In the genomic region with DNA sequence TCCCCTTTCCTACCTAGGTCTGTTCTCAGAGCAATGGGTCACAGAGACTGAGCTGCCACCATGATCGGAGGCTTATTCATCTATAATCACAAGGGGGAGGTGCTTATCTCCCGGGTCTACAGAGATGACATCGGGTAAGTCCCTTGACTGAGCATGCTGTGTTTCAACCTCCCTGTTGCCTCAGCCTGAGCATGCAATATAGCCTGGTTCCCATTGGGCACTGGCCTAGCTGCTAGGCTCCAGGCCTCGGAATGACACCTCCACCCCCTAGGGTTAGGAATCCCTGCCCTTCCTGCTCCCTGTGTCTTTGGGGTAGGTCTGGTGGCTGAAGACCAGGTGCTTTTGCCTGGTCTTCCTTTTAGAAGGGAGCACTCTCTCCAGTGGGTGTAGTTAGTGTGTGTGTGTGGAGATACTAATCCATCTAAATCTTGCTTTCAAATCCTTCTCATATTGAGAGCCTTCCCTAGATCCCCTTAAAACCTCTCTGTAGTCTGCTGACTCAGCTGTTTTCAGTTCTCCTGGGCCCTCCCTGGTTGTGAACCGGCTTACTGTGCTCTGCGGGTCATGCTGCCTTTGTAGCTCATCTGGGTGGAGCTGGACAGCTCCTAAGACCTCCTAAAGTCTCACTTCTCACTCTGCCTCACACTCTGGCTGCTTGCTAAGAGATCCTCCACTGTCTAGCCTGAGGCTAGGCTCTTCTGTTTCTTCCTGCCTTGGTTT, we compare ENCODE assay signal across 8 mouse cellular contexts. TPM values are rescaled to one million over a fixed set of nuclear protein-coding genes. Genes with fewer than 3 reads are reported as not detected.
DNase-seq lines count a peak whose midpoint lies in the region; ATAC-seq lines count a peak whose summit lies in the region.

No protein-coding gene starts in this region.

- peak overlapping the region; percentile 95 for H3K4me3 ChIP-seq in kidney, embryonic 15.5 days (replicated peaks)
- H3K4me3 ChIP-seq in embryonic facial prominence, embryonic 11.5 days (ENCODE audit: low read depth, low read length): no peak overlapping the region
- peak overlapping the region; percentile 84 for H3K4me3 ChIP-seq in intestine, embryonic 16.5 days (ENCODE audit: low read length)
- H3K4me3 ChIP-seq in neural tube, embryonic 13.5 days: peak overlapping the region; percentile 86

- no peak for DNase-seq in kidney, adult 18-20 months
- no peak for DNase-seq in embryonic facial prominence, embryonic 11.5 days (ENCODE audit: low spot score)
- DNase-seq in cerebellum, adult 11 months: no peak
- no peak for DNase-seq in MN1 (ENCODE audit: low spot score)

- peak overlapping the region; percentile 96; the same call in 1 of the 2 replicates for H3K9ac ChIP-seq in kidney, embryonic 15.5 days
- peak overlapping the region; percentile 33 for H3K9ac ChIP-seq in embryonic facial prominence, embryonic 11.5 days (replicated peaks; ENCODE audit: low read length)
- peak overlapping the region; percentile 48 for H3K9ac ChIP-seq in intestine, embryonic 16.5 days (ENCODE audit: low read depth, low read length)
- H3K9ac ChIP-seq in neural tube, embryonic 13.5 days: peak overlapping the region; percentile 97

- peak overlapping the region; percentile 81 for H3K4me2 ChIP-seq in kidney, embryonic 15.5 days
- peak overlapping the region; percentile 5 for H3K4me2 ChIP-seq in embryonic facial prominence, embryonic 11.5 days (ENCODE audit: low read depth, low read length)
- H3K4me2 ChIP-seq in intestine, embryonic 16.5 days (ENCODE audit: low read depth, low read length): peak overlapping the region; percentile 69
- H3K4me2 ChIP-seq in neural tube, embryonic 13.5 days: peak overlapping the region; percentile 88

- H3K27me3 ChIP-seq in kidney, embryonic 15.5 days: no peaks in the 10 kb centered on the region
- no peaks in the 10 kb centered on the region for H3K27me3 ChIP-seq in embryonic facial prominence, embryonic 11.5 days (ENCODE audit: control insufficient read depth, insufficient read depth, low read length)
- H3K27me3 ChIP-seq in intestine, embryonic 16.5 days (replicated peaks; ENCODE audit: control insufficient read depth, insufficient read depth, low read length): no peaks in the 10 kb centered on the region
- H3K27me3 ChIP-seq in neural tube, embryonic 13.5 days: no peaks in the 10 kb centered on the region

- peak overlapping the region; percentile 81 for H3K27ac ChIP-seq in kidney, embryonic 15.5 days
- no peak overlapping the region for H3K27ac ChIP-seq in embryonic facial prominence, embryonic 11.5 days (replicated peaks; ENCODE audit: low read depth, low read length)
- no peak overlapping the region for H3K27ac ChIP-seq in intestine, embryonic 16.5 days (ENCODE audit: low read length)
- H3K27ac ChIP-seq in neural tube, embryonic 13.5 days (replicated peaks): no peak overlapping the region

- ATAC-seq in kidney, embryonic 15.5 days (replicated peaks; ENCODE audit: low FRiP score): no peak
- ATAC-seq in embryonic facial prominence, embryonic 11.5 days (replicated peaks; ENCODE audit: insufficient number of reproducible peaks, low FRiP score, low TSS enrichment, low read depth): no peak
- ATAC-seq in intestine, embryonic 16.5 days: no peak
- no peak for ATAC-seq in neural tube, embryonic 13.5 days (ENCODE audit: low read depth)
- no peak for ATAC-seq in erythroid progenitor cell, adult 5-6 weeks (replicated peaks; ENCODE audit: low FRiP score, poor library complexity, severe bottlenecking)

- H3K9me3 ChIP-seq in kidney, embryonic 15.5 days (replicated peaks): no peaks in the 10 kb centered on the region
- no peaks in the 10 kb centered on the region for H3K9me3 ChIP-seq in embryonic facial prominence, embryonic 11.5 days (replicated peaks; ENCODE audit: control insufficient read depth, low read length)
- H3K9me3 ChIP-seq in intestine, embryonic 16.5 days (ENCODE audit: control insufficient read depth, low read length): no peaks in the 10 kb centered on the region
- no peaks in the 10 kb centered on the region for H3K9me3 ChIP-seq in neural tube, embryonic 13.5 days

- WGBS in kidney, embryonic 15.5 days: 43% methylated on average over 6 of the region's 6 CpGs
- WGBS in embryonic facial prominence, embryonic 11.5 days: 50% methylated on average over 6 of the region's 6 CpGs
- 40% methylated on average over 6 of the region's 6 CpGs for WGBS in intestine, embryonic 16.5 days
- 48% methylated on average over 6 of the region's 6 CpGs for WGBS in neural tube, embryonic 13.5 days

- peaks cover 65% of the 10 kb centered on the region for H3K36me3 ChIP-seq in kidney, embryonic 15.5 days
- H3K36me3 ChIP-seq in embryonic facial prominence, embryonic 11.5 days (replicated peaks; ENCODE audit: control insufficient read depth, insufficient read depth, low read depth, low read length): peaks cover 3% of the 10 kb centered on the region
- H3K36me3 ChIP-seq in intestine, embryonic 16.5 days (ENCODE audit: control insufficient read depth, insufficient read depth, low read length): peaks cover 25% of the 10 kb centered on the region
- peaks cover 61% of the 10 kb centered on the region for H3K36me3 ChIP-seq in neural tube, embryonic 13.5 days

- peaks cover 23% of the 10 kb centered on the region for H3K4me1 ChIP-seq in kidney, embryonic 15.5 days
- H3K4me1 ChIP-seq in embryonic facial prominence, embryonic 11.5 days (ENCODE audit: control insufficient read depth, insufficient read depth, low read length): peaks cover 3% of the 10 kb centered on the region
- H3K4me1 ChIP-seq in intestine, embryonic 16.5 days (ENCODE audit: control insufficient read depth, insufficient read depth, low read length): peaks cover 17% of the 10 kb centered on the region
- H3K4me1 ChIP-seq in neural tube, embryonic 13.5 days (replicated peaks): peaks cover 26% of the 10 kb centered on the region

RNA-seq across cellular contexts. Expression of a gene that starts 2.5 kb away (rescaled TPM):
- 633 and 651 TPM in 2 replicates for polyA plus RNA-seq in kidney, embryonic 15.5 days (2015; fragmentation: Nextera tagmentation; extraction: Ambion mirVana)
- 726 and 756 TPM in 2 replicates for polyA plus RNA-seq in embryonic facial prominence, embryonic 11.5 days (2014; fragmentation: Nextera tagmentation; extraction: Ambion mirVana)
- 679 and 681 TPM in 2 replicates for polyA plus RNA-seq in intestine, embryonic 16.5 days (2015; fragmentation: Nextera tagmentation; extraction: Ambion mirVana)
- polyA plus RNA-seq in neural tube, embryonic 13.5 days (2015; fragmentation: Nextera tagmentation; extraction: Ambion mirVana): 1,020 and 1,063 TPM in 2 replicates
- total RNA-seq in erythroid progenitor cell, adult 5-6 weeks (2015; ENCODE audit: low replicate concordance): 214 and 297 TPM in 2 replicates
- total RNA-seq in erythroid progenitor cell, adult 5-6 weeks (2017; ENCODE audit: low replicate concordance): 271 and 285 TPM in 2 replicates

RNA-seq across cellular contexts. Expression of a gene that starts 10.6 kb away (rescaled TPM):
- 52.6 and 64.5 TPM in 2 replicates for polyA plus RNA-seq in kidney, embryonic 15.5 days (2015; fragmentation: Nextera tagmentation; extraction: Ambion mirVana)
- polyA plus RNA-seq in embryonic facial prominence, embryonic 11.5 days (2014; fragmentation: Nextera tagmentation; extraction: Ambion mirVana): 56.3 and 58.1 TPM in 2 replicates
- polyA plus RNA-seq in intestine, embryonic 16.5 days (2015; fragmentation: Nextera tagmentation; extraction: Ambion mirVana): 64.8 and 67.7 TPM in 2 replicates
- polyA plus RNA-seq in neural tube, embryonic 13.5 days (2015; fragmentation: Nextera tagmentation; extraction: Ambion mirVana): 72.2 and 81.5 TPM in 2 replicates
- 22.2 and 23.1 TPM in 2 replicates for total RNA-seq in erythroid progenitor cell, adult 5-6 weeks (2015; ENCODE audit: low replicate concordance)
- total RNA-seq in erythroid progenitor cell, adult 5-6 weeks (2017; ENCODE audit: low replicate concordance): 32.1 and 40.5 TPM in 2 replicates

RNA-seq across cellular contexts. Expression of a gene that starts 21.0 kb away (rescaled TPM):
- 25.0 and 27.9 TPM in 2 replicates for polyA plus RNA-seq in kidney, embryonic 15.5 days (2015; fragmentation: Nextera tagmentation; extraction: Ambion mirVana)
- 37.1 and 38.5 TPM in 2 replicates for polyA plus RNA-seq in embryonic facial prominence, embryonic 11.5 days (2014; fragmentation: Nextera tagmentation; extraction: Ambion mirVana)
- 15.7 and 18.5 TPM in 2 replicates for polyA plus RNA-seq in intestine, embryonic 16.5 days (2015; fragmentation: Nextera tagmentation; extraction: Ambion mirVana)
- 48.5 and 55.4 TPM in 2 replicates for polyA plus RNA-seq in neural tube, embryonic 13.5 days (2015; fragmentation: Nextera tagmentation; extraction: Ambion mirVana)
- total RNA-seq in erythroid progenitor cell, adult 5-6 weeks (2015; ENCODE audit: low replicate concordance): 6.1 and 18.0 TPM in 2 replicates
- 1.3 and 3.6 TPM in 2 replicates for total RNA-seq in erythroid progenitor cell, adult 5-6 weeks (2017; ENCODE audit: low replicate concordance)

RNA-seq across cellular contexts. Expression of a gene that starts 39.1 kb away (rescaled TPM):
- 108 and 121 TPM in 2 replicates for polyA plus RNA-seq in kidney, embryonic 15.5 days (2015; fragmentation: Nextera tagmentation; extraction: Ambion mirVana)
- polyA plus RNA-seq in embryonic facial prominence, embryonic 11.5 days (2014; fragmentation: Nextera tagmentation; extraction: Ambion mirVana): 144 and 156 TPM in 2 replicates
- polyA plus RNA-seq in intestine, embryonic 16.5 days (2015; fragmentation: Nextera tagmentation; extraction: Ambion mirVana): 90.0 and 93.7 TPM in 2 replicates
- polyA plus RNA-seq in neural tube, embryonic 13.5 days (2015; fragmentation: Nextera tagmentation; extraction: Ambion mirVana): 102 and 103 TPM in 2 replicates
- 33.2 and 54.9 TPM in 2 replicates for total RNA-seq in erythroid progenitor cell, adult 5-6 weeks (2015; ENCODE audit: low replicate concordance)
- 11.5 and 18.9 TPM in 2 replicates for total RNA-seq in erythroid progenitor cell, adult 5-6 weeks (2017; ENCODE audit: low replicate concordance)

RNA-seq across cellular contexts. Expression of a gene that starts 51.5 kb away (rescaled TPM):
- polyA plus RNA-seq in kidney, embryonic 15.5 days (2015; fragmentation: Nextera tagmentation; extraction: Ambion mirVana): 1.6 and 1.7 TPM in 2 replicates
- polyA plus RNA-seq in embryonic facial prominence, embryonic 11.5 days (2014; fragmentation: Nextera tagmentation; extraction: Ambion mirVana): 1.4 TPM in 2 replicates
- polyA plus RNA-seq in intestine, embryonic 16.5 days (2015; fragmentation: Nextera tagmentation; extraction: Ambion mirVana): 5.5 and 5.6 TPM in 2 replicates
- 23.8 and 27.0 TPM in 2 replicates for polyA plus RNA-seq in neural tube, embryonic 13.5 days (2015; fragmentation: Nextera tagmentation; extraction: Ambion mirVana)
- total RNA-seq in erythroid progenitor cell, adult 5-6 weeks (2015; ENCODE audit: low replicate concordance): not detected in 2 replicates
- 0.77 TPM in 1 of 2 replicates, not detected in the other for total RNA-seq in erythroid progenitor cell, adult 5-6 weeks (2017; ENCODE audit: low replicate concordance)

Comparison
In these comparisons a context has a peak if more than half of its experiments do, and no peak if none do; other contexts are left out.
1. H3K4me2 ChIP-seq: peak in every context shown above with its lines; median percentile 88 in neural tube, embryonic 13.5 days; 81 in kidney, embryonic 15.5 days; 69 in intestine, embryonic 16.5 days; 5 in embryonic facial prominence, embryonic 11.5 days.
2. H3K9ac ChIP-seq: peak in every context shown above with its lines; median percentile 97 in neural tube, embryonic 13.5 days; 96 in kidney, embryonic 15.5 days; 48 in intestine, embryonic 16.5 days; 33 in embryonic facial prominence, embryonic 11.5 days.